Mouse (Mus musculus): ENCODE measurements around the gene Ankrd34b. TPM values are rescaled to one million over a fixed set of nuclear protein-coding genes. Genes with fewer than 3 reads are reported as not detected.

Gene Ankrd34b
- polyA plus RNA-seq (2012; rRNA removed): not detected in 2 replicates

DNA sequence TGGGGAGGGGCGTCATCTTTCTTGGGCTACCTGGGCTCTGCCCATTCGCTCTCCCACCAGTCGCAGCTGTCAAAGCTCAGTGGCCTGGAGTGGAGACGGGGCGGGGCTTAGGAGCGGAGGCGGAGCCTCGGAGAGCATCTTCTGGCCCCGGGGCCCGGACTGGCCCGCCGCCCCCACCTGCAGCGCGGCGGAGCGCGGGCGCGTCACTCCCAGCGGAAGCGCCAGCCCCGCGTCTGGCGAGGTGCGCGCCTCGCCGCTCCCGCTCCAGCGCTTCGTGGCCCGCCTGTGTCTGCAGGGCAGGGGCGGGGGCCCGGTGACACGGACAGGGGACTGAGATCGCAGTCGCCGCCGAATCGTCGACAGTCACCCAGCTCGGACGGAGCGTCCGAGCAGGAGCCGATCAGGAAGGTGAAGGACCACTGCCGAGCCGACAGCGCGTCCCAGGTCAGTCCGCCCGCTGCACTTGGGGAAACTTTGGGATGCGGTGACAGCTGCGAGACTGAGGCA is at the start of gene Ankrd34b:
Gene Ankrd34b (plus strand): TSS at position 139 of the 507 bp plus-strand sequence.
- no peak for DNase-seq (ENCODE audit: low spot score)

- no peak for DNase-seq (ENCODE audit: low spot score)
Observed at GRCm38 (mm10) chr13:92387367-92387766, 38.3 kb upstream of the Ankrd34b start.

DNA sequence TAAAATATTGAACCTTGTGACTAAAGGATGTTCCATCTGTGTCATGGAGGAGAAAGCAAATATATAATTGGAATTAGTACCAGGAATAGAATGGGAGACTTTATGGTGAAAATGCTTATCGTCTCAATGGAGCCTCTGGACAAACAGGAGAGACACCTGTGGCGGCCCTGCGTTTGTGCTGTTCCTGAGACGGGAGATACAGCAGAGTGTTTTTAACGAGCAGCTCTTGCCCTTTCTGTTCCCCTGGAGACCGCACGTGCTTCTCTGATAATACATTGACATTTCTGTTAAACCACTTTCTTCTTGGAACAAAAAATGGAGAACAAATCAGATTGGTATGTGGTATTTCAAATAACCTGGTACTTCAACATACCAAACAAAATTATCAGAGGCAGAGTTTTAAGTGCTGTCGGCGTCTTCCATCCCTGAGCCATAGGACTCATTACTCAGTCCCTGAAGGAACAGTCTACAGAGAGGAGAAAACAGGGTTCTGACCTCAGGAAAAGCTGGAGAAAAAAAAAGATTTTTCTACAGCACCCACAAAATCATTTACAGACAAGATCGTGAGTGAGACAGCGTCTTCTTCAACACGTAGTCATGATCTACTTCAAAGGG is 32.5 kb upstream of the Ankrd34b start:
- DNase-seq (ENCODE audit: low spot score): no peak

DNA sequence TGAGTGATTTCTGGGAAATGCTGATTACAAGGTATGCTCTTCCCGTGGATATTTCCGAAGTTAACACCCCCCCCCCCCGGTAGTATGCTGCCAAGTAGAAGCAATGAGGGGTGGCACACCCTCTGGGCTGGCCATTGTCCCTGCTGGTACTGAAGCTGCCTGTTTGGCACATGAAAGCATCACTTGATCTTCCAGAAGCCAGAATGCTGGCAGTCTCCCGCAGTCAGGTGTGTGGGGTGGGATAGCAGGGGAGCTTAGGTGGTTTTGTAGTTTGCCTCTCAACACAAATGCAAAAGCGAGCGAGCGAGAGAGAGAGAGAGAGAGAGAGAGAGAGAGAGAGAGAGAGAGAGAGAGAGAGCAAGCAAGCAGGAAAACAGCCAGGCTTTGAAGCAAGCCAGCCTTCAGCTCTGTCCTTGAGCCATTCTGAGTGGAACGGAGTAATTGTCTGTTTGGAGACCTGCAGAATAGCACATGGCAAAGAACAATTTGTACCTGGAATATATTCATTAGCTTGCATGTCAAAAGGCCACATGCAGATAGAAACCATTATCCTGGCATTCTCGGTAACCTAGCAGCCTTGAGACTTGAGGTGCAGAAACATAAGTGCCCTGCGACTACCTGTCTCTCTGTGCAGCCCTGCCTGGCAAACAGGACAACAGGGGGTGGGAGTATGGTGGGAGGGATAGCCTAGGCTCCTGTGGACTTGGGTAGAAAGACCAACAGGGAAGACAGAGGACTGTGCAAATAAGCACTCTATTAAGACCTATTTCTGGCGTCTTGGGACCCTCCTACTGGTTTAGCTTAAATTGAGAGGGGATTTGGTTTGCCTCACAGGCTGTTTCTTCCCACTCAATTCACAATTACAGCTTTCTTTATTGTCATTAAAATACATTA is 27.0 kb upstream of the Ankrd34b start:
- no peak for DNase-seq (ENCODE audit: low spot score)

DNA sequence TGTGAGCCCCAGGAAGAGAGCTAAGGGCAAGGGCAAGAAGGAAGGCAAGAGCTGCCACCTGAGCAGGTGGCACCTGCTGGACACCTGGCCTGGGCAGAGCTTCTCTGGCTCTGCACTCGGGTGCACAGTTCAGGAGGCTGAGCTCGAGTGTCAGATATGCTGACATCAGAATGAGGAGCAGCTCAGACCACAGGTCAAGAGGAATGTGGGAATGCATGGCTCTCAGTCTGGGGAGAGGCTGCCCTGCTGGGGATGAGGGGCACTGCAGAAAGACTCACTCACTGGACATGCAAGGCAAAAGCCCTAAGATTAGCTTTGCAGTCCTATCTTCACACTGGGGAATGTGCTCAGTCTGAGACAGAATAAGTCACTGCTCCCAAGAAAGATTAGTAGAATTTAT is 23.6 kb upstream of the Ankrd34b start:
- no peak for DNase-seq (ENCODE audit: low spot score)

- DNase-seq (ENCODE audit: low spot score): no peak
Observed at GRCm38 (mm10) chr13:92403496-92403895, 22.2 kb upstream of the Ankrd34b start.

GRCm38 (mm10) chr13:92410486-92410885 is 15.2 kb upstream of the Ankrd34b start:
- DNase-seq (ENCODE audit: low spot score): no peak

GRCm38 (mm10) chr13:92419630-92420029 is 6.1 kb upstream of the Ankrd34b start:
- DNase-seq (ENCODE audit: low spot score): no peak

- DNase-seq (ENCODE audit: low spot score): no peak
Observed at GRCm38 (mm10) chr13:92423711-92424110, 2.0 kb upstream of the Ankrd34b start.

GRCm38 (mm10) chr13:92426294-92427051 is 777 bp downstream of the Ankrd34b start:
- DNase-seq (ENCODE audit: low spot score): no peak

DNA sequence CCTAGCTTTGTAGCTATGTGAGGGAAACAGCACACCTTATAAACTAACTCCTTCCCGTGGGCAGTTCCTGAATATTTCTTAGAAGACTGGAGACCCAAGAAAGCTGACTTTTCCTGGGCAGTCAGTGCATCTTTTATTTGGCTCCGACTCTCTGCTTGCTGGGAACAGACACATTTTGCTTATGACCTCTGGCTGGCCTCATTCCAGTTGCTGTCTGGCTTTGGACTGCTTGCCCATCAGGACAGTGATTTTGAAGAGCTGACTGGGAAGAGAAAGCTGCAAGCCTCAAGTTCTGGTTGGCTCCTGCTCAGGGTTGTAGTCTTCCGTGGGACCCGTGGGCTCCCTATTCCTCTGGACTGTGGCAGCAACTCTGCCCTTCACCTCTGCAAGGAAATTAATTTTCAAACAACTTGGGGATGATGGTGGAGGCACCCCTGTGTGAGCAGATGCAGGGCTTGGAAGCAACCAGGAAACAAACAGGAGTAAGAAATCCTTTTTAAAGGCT is 1.7 kb downstream of the Ankrd34b start:
- no peak for DNase-seq (ENCODE audit: low spot score)

DNA sequence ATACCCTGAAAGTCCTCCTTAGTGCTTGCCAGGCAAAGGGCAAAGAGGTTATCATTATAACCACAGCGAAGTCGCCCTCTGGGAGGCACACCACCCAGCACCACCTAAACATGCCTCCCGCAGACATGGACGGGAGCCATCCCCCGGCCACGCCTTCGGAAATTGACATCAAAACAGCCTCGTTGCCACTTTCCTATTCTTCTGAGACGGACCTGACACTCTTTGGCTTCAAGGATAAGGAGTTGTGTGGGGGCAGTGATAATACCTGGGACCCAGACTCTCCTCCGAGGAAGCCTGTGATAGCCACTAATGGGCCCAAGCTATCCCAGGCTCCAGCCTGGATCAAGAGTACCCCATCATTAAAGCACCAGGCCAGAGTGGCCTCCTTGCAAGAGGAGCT is 13.0 kb downstream of the Ankrd34b start:
- DNase-seq (ENCODE audit: low spot score): no peak

DNA sequence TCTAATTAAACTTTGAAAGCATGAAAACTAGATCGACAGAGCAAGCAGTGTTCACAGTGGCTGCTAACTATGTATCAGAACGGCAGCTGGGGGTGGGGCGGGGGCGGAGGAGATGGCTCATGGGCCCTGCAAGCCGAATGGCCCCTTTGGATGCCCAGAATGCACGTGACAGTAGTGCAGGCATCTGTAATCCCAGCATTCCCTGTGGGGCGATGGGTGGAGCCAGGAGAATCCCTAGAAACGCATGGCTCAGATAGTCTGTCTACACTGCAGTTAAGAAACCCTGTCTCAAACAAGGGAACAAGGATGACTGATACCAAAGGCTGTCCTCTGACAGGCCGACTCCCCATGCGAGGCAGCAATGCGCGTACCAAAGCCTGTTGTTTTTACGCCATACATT is 14.6 kb downstream of the Ankrd34b start:
- DNase-seq (ENCODE audit: low spot score): no peak

DNA sequence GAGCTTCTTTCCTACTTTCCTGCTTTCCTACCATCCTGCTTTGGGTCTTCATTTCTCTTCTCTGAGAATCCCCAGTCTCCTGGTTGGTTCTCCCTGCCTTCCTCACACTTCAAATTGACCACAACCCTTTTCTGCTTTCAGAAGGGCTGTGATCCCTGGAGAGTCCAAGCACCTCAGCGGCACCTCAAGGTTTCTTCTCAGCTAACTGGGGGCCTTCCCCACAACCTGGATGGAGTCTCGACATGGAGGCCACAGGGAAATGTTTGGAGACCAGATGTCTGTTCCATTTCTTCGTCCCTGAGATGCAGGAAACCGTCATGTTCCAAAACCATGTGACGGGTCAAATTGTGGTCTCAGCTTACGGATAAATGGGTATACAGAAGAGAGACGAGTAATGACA is 21.2 kb downstream of the Ankrd34b start:
- no peak for DNase-seq (ENCODE audit: low spot score)

GRCm38 (mm10) chr13:92464698-92465097 is 39.0 kb downstream of the Ankrd34b start:
- no peak for DNase-seq (ENCODE audit: low spot score)

GRCm38 (mm10) chr13:92467891-92468290 is 42.2 kb downstream of the Ankrd34b start:
- DNase-seq (ENCODE audit: low spot score): no peak

DNA sequence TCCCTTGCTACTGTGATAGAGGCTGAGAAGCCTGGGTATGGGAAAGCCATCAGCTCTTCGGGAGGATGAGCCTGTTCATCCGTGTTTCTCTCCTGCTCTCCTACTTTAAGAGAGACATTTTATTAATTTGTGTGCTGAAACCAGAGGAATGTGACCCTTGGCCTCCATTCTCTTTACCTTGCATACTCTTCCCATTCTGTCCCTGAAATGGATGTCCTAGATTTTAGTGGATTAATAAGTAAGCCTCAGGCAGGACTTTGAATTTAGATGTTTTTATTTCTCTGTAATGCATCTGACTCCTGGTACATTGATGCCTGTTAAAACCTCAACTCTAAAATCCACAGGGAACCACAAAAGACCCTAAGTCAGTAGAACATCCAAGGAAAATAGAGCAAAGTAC is 43.7 kb downstream of the Ankrd34b start:
- no peak for DNase-seq (ENCODE audit: low spot score)

DNA sequence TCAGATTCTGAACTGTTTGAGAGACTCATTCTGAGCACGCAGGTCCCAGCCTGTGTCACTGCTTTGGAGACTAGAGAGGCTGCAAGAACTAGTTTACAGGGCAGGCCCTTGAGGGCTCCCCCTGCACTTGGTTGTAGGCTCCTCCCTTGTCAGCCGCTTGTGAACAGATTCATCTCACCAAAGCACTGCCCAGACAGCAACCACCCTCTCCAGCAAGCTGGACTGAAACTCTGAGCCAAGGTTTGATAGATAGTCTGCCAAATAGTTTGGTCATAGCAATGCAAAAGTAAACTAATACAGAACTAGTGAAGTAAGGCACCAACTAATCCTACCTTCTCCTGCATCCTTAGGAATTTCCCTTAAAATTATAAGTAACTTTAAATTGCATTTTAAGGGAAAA is 44.5 kb downstream of the Ankrd34b start:
- DNase-seq (ENCODE audit: low spot score): no peak

GRCm38 (mm10) chr13:92483348-92483747 is 57.7 kb downstream of the Ankrd34b start:
- DNase-seq (ENCODE audit: low spot score): no peak

GRCm38 (mm10) chr13:92483852-92484463 is 58.3 kb downstream of the Ankrd34b start, which contains the start of gene Fam151b:
TSS of gene Fam151b (minus strand) at chr13:92484015.
- peak; percentile 74 for DNase-seq (ENCODE audit: low spot score)

DNA sequence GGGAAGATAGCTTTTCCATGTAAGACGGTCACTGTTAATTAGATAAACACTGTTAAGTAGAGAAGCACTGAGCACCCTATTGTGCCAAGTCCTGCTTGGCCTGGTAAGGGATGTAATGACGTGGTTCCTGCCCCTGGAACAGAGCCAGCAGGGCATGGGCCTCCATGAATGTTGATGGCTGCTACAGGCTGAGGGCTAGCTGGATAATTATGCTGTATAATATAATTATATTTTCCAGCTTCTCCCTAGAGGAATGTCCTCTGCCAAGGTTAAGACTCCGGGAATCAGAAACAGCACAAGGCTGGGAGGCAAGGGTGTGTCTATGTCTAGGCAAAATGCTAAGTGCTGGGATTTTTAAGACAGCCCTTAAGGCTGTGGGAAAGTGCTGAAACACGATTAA is 65.1 kb downstream of the Ankrd34b start:
- no peak for DNase-seq (ENCODE audit: low spot score)

Measured in urinary bladder, adult 2 months (tissue).